Mouse (Mus musculus): ENCODE data around the gene Gm21943. TPM values are rescaled to one million over a fixed set of nuclear protein-coding genes. Genes with fewer than 3 reads are reported as not detected.
"Not testable (repeated sequence)": the region's sequence is repeated elsewhere in the genome, so short reads cannot be mapped to it uniquely, and the experiment has no call there.

Gene Gm21943
- not detected in 2 replicates for polyA plus RNA-seq (2016; fragmentation: Nextera tagmentation; extraction: Ambion mirVana)

DNA sequence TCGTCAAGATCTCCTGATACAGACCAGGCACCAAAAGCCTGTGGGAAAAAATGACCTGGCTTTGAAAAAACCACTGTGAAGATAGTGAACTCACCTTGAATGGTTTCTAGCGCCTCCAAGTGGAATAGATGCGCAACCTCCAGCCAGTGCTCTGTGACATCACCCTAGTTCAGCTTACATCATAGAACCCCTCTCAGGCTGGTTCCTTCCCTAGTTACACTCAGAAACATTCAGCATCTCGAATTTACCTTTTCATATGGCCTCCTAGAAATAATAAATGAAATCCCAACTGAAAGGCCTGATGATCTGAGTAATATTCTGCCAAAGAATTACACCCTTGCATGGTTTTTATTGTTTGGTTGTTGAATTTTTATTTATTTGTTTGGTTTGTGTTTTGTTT, at the start of gene Gm21943:
TSS of gene Gm21943 (minus strand) at position 101 of the 400 bp plus-strand sequence.
- not testable (repeated sequence) for ATAC-seq, H3K4me2 ChIP-seq

More for the DNA sequence above, at the start of gene Gm21943:
- H3K9ac ChIP-seq; H3K27me3 ChIP-seq (replicated peaks); H3K9me3 ChIP-seq (replicated peaks); H3K36me3 ChIP-seq; H3K4me3 ChIP-seq; H3K27ac ChIP-seq; H3K4me1 ChIP-seq: not testable (repeated sequence)
- no CpG with 5 or more reads among the region's 4 CpGs for WGBS (ENCODE audit: insufficient replicate concordance)

Other genes starting within 250 kb of the Gm21943 start
- not detected in 2 replicates for gene Gm28961, start 172.0 kb upstream of the Gm21943 start, polyA plus RNA-seq (2016; fragmentation: Nextera tagmentation; extraction: Ambion mirVana)